Mouse (Mus musculus) lung, adult 18-20 months (tissue): Measurements from ENCODE around the gene Rplp2.
"Not testable (repeated sequence)": the region's sequence is repeated elsewhere in the genome, so short reads cannot be mapped to it uniquely, and the experiment has no call there.

Source experiments
- DNase-seq, 2 experiments: peaks; one replicate each; pipeline ENCODE4 v3.0.0; 2022; ENCODE audit warnings: mixed read lengths in 2 of 2

Rplp2 gene

GRCm38 (mm10) chr7:141431434-141432185, 15.6 kb upstream of the Rplp2 start:
- DNase-seq, result no peak

GRCm38 (mm10) chr7:141432186-141432611, 15.0 kb upstream of the Rplp2 start:
- no peak for DNase-seq

GRCm38 (mm10) chr7:141432741-141433516, 14.2 kb upstream of the Rplp2 start:
- DNase-seq, result no peak

- DNase-seq, result no peak
Observed at GRCm38 (mm10) chr7:141433517-141434400, 13.4 kb upstream of the Rplp2 start.

GRCm38 (mm10) chr7:141434464-141434863, 12.7 kb upstream of the Rplp2 start:
- DNase-seq, result no peak

- DNase-seq, result peak; percentile 64 to 71
Observed at GRCm38 (mm10) chr7:141435129-141435855, 11.9 kb upstream of the Rplp2 start.

- DNase-seq, result no peak
Observed at GRCm38 (mm10) chr7:141435856-141436522, 11.2 kb upstream of the Rplp2 start.

GRCm38 (mm10) chr7:141436523-141436892, 10.7 kb upstream of the Rplp2 start:
- DNase-seq, result no peak

- DNase-seq, result peak; percentile 77 to 81
Observed at GRCm38 (mm10) chr7:141437178-141438120, 9.7 kb upstream of the Rplp2 start, which contains the start of gene Slc25a22. Gene Slc25a22, minus strand, starts transcription at chr7:141437892.

GRCm38 (mm10) chr7:141438201-141438968, 8.8 kb upstream of the Rplp2 start:
- DNase-seq, result no peak

GRCm38 (mm10) chr7:141439140-141439679, 8.0 kb upstream of the Rplp2 start:
- DNase-seq, result no peak

GRCm38 (mm10) chr7:141439811-141440210, 7.4 kb upstream of the Rplp2 start:
- DNase-seq, result no peak

GRCm38 (mm10) chr7:141440613-141441012, 6.6 kb upstream of the Rplp2 start:
- peak; percentile 54 to 76 for DNase-seq

- no peak for DNase-seq
Observed at GRCm38 (mm10) chr7:141441460-141441859, 5.7 kb upstream of the Rplp2 start.

GRCm38 (mm10) chr7:141442199-141442598, 5.0 kb upstream of the Rplp2 start:
- no peak for DNase-seq

- no peak for DNase-seq
Observed at GRCm38 (mm10) chr7:141443081-141443821, 3.9 kb upstream of the Rplp2 start.

GRCm38 (mm10) chr7:141443828-141444237, 3.3 kb upstream of the Rplp2 start, which contains the start of gene Pidd1:
Gene Pidd1, minus strand, starts transcription at chr7:141444025.
- DNase-seq, result peak; percentile 73 to 82

- not testable (repeated sequence) for DNase-seq
Observed at GRCm38 (mm10) chr7:141446374-141446773, 796 bp upstream of the Rplp2 start.
